Mouse (Mus musculus) hindbrain, embryonic 14.5 days (tissue): ENCODE results near the gene Efs. TPM values are rescaled to one million over a fixed set of nuclear protein-coding genes. Genes with fewer than 3 reads are reported as not detected.

Source experiments
- ATAC-seq: fragments of 200-750 bp; cut with Nextera tagmentation; 2 replicates; pipeline ENCODE4 v1.8.0; 2017; ENCODE audit warnings: moderate number of reproducible peaks, mild to moderate bottlenecking, moderate TSS enrichment, moderate library complexity; ENCODE audit not compliant: low FRiP score
- DNase-seq: peaks from one replicate; pipeline ENCODE4 v3.0.0-alpha.2; 2015; ENCODE audit warnings: low spot score
- H3K27ac ChIP-seq: fragments of 300-500 bp; sonication (generic); 2 replicates; pipeline ENCODE4 v1.5.1; 2014; ENCODE audit warnings: mild to moderate bottlenecking, moderate library complexity
- H3K27me3 ChIP-seq: fragments of 300-500 bp; sonication (generic); 2 replicates; pipeline ENCODE4 v1.6.1; 2014; ENCODE audit warnings: mild to moderate bottlenecking, low read length, mixed read lengths; ENCODE audit not compliant: control insufficient read depth, insufficient read depth
- H3K36me3 ChIP-seq: fragments of 300-500 bp; sonication (generic); replicated peaks from 2 replicates; pipeline ENCODE4 v1.6.1; 2014; ENCODE audit not compliant: control insufficient read depth, insufficient read depth
- H3K4me1 ChIP-seq: fragments of 300-500 bp; sonication (generic); replicated peaks from 2 replicates; pipeline ENCODE4 v1.6.1; 2014; ENCODE audit warnings: antibody characterized with exemption, low read length, mixed read lengths; ENCODE audit not compliant: control insufficient read depth, insufficient read depth
- H3K4me2 ChIP-seq: fragments of 300-500 bp; sonication (generic); replicated peaks from 2 replicates; pipeline ENCODE4 v1.6.1; 2014; ENCODE audit warnings: mild to moderate bottlenecking, moderate library complexity
- H3K4me3 ChIP-seq: fragments of 300-500 bp; sonication (generic); replicated peaks from 2 replicates; pipeline ENCODE4 v1.5.1; 2014; ENCODE audit warnings: mild to moderate bottlenecking, low read length
- H3K9ac ChIP-seq: fragments of 300-500 bp; sonication (generic); 2 replicates; pipeline ENCODE4 v1.6.1; 2014
- H3K9me3 ChIP-seq: fragments of 300-500 bp; sonication (generic); 2 replicates; pipeline ENCODE4 v1.6.1; 2016; ENCODE audit warnings: low read length; ENCODE audit not compliant: control insufficient read depth
- WGBS: fragments of 180-500 bp; shearing (Covaris S2); extraction: QIAGEN DNeasy Blood & Tissue Kit; methylation state at CpG from one replicate; pipeline ENCODE4 v1.1.7; 2014; 5-methylcytosine and 5-hydroxymethylcytosine counted together
- polyA plus RNA-seq: library from polyadenylated mRNA; unstranded; fragments of >200 nt; fragmentation: Nextera tagmentation; extraction: Ambion mirVana; gene quantifications from 2 replicates; pipeline ENCODE4 v1.2.1, GENCODE M21; 2014

Efs gene
- polyA plus RNA-seq, 1 experiment from 2014 or later = 15.6 TPM

GRCm38 (mm10) chr14:54932645-54933150 lies 6.8 kb upstream of the Efs start, which contains the start of gene Il25:
Gene Il25 (plus strand): TSS chr14:54932695.
- no peak for ATAC-seq
- Histone ChIP-seq H3K4me1 (peaks cover 18% of the 10 kb centered on the region), H3K9me3 (no peaks in the 10 kb centered on the region), H3K9ac (no peak within 1 kb of the TSS), H3K27me3 (no peaks in the 10 kb centered on the region), H3K4me3 (no peak within 1 kb of the TSS), H3K4me2 (peak within 1 kb of the TSS; percentile 20; the same call in 1 of the 2 replicates), H3K27ac (no peak within 1 kb of the TSS), H3K36me3 (no peaks in the 10 kb centered on the region)
- peak; percentile 40 for DNase-seq
- WGBS = 32% methylated on average over 6 of the region's 6 CpGs

- 0 out of 2 replicates have a peak overlapping the region, but pooled peaks have one; percentile 17 for H3K27ac ChIP-seq
- DNase-seq (no peak), ATAC-seq (no peak)
- WGBS = 19% methylated on average over 2 of the region's 2 CpGs
- no peaks in the 10 kb centered on the region for H3K27me3 ChIP-seq
- H3K4me2 ChIP-seq = no peak overlapping the region
- H3K4me1 ChIP-seq = peaks cover 22% of the 10 kb centered on the region
- no peaks in the 10 kb centered on the region for H3K36me3 ChIP-seq
- no peak overlapping the region for H3K4me3 ChIP-seq
- no peak overlapping the region for H3K9ac ChIP-seq
- no peaks in the 10 kb centered on the region for H3K9me3 ChIP-seq
Measured at GRCm38 (mm10) chr14:54930431-54930830, 4.5 kb upstream of the Efs start.

GRCm38 (mm10) chr14:54929801-54930200 lies 3.9 kb upstream of the Efs start:
- Histone ChIP-seq H3K9ac (no peak overlapping the region), H3K27me3 (no peaks in the 10 kb centered on the region), H3K9me3 (no peaks in the 10 kb centered on the region), H3K4me3 (no peak overlapping the region), H3K27ac (no peak overlapping the region), H3K4me1 (peaks cover 24% of the 10 kb centered on the region), H3K36me3 (no peaks in the 10 kb centered on the region), H3K4me2 (no peak overlapping the region)
- DNase-seq = no peak
- no peak for ATAC-seq
- 71% methylated on average over 5 of the region's 5 CpGs for WGBS

GRCm38 (mm10) chr14:54927296-54927695 lies 1.4 kb upstream of the Efs start:
- Histone ChIP-seq H3K9me3 (no peaks in the 10 kb centered on the region), H3K27me3 (no peaks in the 10 kb centered on the region), H3K9ac (0 out of 2 replicates have a peak overlapping the region, but pooled peaks have one; percentile 74), H3K27ac (peak overlapping the region; percentile 83), H3K4me1 (peaks cover 20% of the 10 kb centered on the region; the same call in 1 of the 2 replicates), H3K36me3 (no peaks in the 10 kb centered on the region), H3K4me3 (peak overlapping the region; percentile 45; the same call in 1 of the 2 replicates), H3K4me2 (peak overlapping the region; percentile 83)
- 16% methylated on average over 7 of the region's 7 CpGs for WGBS
- DNase-seq (no peak), ATAC-seq (no peak)

- under 1% methylated on average over 40 of the region's 58 CpGs for WGBS
- peak overlapping the region; percentile 74 for H3K9ac ChIP-seq
- peak overlapping the region; percentile 45 for H3K4me3 ChIP-seq
- peaks cover 20% of the 10 kb centered on the region; the same call in 1 of the 2 replicates for H3K4me1 ChIP-seq
- no peaks in the 10 kb centered on the region for H3K36me3 ChIP-seq
- peak overlapping the region; percentile 83 for H3K27ac ChIP-seq
- no peaks in the 10 kb centered on the region for H3K27me3 ChIP-seq
- H3K4me2 ChIP-seq = peak overlapping the region; percentile 83
- H3K9me3 ChIP-seq = peaks cover 1% of the 10 kb centered on the region; the same call in 1 of the 2 replicates
- DNase-seq (peak; percentile 60), ATAC-seq (peak; percentile 68)
Measured at GRCm38 (mm10) chr14:54926401-54927158, 654 bp upstream of the Efs start.

- peak; percentile 38; the same call in 1 of the 2 replicates for ATAC-seq
- peak overlapping the region; percentile 74; the same call in 1 of the 2 replicates for H3K9ac ChIP-seq
- peak overlapping the region; percentile 45 for H3K4me3 ChIP-seq
- peak overlapping the region; percentile 83 for H3K27ac ChIP-seq
- peak overlapping the region; percentile 83 for H3K4me2 ChIP-seq
- peaks cover 14% of the 10 kb centered on the region; the same call in 1 of the 2 replicates for H3K9me3 ChIP-seq
- WGBS = 11% methylated on average over 7 of the region's 7 CpGs
- no peaks in the 10 kb centered on the region for H3K27me3 ChIP-seq
- no peaks in the 10 kb centered on the region for H3K36me3 ChIP-seq
- H3K4me1 ChIP-seq = peaks cover 12% of the 10 kb centered on the region; the same call in 1 of the 2 replicates
- no peak for DNase-seq
Measured at GRCm38 (mm10) chr14:54924641-54925348, 1.1 kb downstream of the Efs start.

GRCm38 (mm10) chr14:54920076-54920685 lies 5.7 kb downstream of the Efs start:
- H3K9me3 ChIP-seq = peaks cover 14% of the 10 kb centered on the region; the same call in 1 of the 2 replicates
- no peak overlapping the region for H3K4me3 ChIP-seq
- H3K27me3 ChIP-seq = no peaks in the 10 kb centered on the region
- ATAC-seq = no peak
- 96% methylated on average over 16 of the region's 16 CpGs for WGBS
- H3K9ac ChIP-seq = no peak overlapping the region
- H3K36me3 ChIP-seq = peaks cover 17% of the 10 kb centered on the region
- H3K4me1 ChIP-seq = no peaks in the 10 kb centered on the region
- H3K27ac ChIP-seq = no peak overlapping the region
- no peak for DNase-seq
- no peak overlapping the region for H3K4me2 ChIP-seq

- Histone ChIP-seq H3K4me1 (peaks cover 11% of the 10 kb centered on the region), H3K9ac (peak overlapping the region; percentile 95), H3K4me3 (peak overlapping the region; percentile 83), H3K27ac (peak overlapping the region; percentile 94), H3K27me3 (no peaks in the 10 kb centered on the region), H3K36me3 (peaks cover 34% of the 10 kb centered on the region), H3K4me2 (peak overlapping the region; percentile 85), H3K9me3 (no peaks in the 10 kb centered on the region)
- WGBS = 15% methylated on average over 10 of the region's 10 CpGs
- no peak for ATAC-seq
- no peak for DNase-seq
Measured at GRCm38 (mm10) chr14:54913343-54913742, 12.6 kb downstream of the Efs start.
